Mouse (Mus musculus) testis, adult 2 months (tissue): Measurements from ENCODE around the gene Tor2a.

Experiments
- CTCF ChIP-seq: fragments of 200-500 bp; IDR thresholded peaks from 2 replicates; pipeline ENCODE4 v1.5.1; 2012; ENCODE audit warnings: low read depth, mild to moderate bottlenecking, inconsistent platforms, low read length, moderate library complexity; ENCODE audit not compliant: control insufficient read depth, insufficient read depth, insufficient replicate concordance
- POLR2A ChIP-seq: fragments of 200-500 bp; IDR thresholded peaks from 2 replicates; pipeline ENCODE4 v1.6.1; 2012; ENCODE audit warnings: low read depth, mild to moderate bottlenecking, inconsistent platforms, low read length, moderate library complexity; ENCODE audit not compliant: control insufficient read depth

DNA sequence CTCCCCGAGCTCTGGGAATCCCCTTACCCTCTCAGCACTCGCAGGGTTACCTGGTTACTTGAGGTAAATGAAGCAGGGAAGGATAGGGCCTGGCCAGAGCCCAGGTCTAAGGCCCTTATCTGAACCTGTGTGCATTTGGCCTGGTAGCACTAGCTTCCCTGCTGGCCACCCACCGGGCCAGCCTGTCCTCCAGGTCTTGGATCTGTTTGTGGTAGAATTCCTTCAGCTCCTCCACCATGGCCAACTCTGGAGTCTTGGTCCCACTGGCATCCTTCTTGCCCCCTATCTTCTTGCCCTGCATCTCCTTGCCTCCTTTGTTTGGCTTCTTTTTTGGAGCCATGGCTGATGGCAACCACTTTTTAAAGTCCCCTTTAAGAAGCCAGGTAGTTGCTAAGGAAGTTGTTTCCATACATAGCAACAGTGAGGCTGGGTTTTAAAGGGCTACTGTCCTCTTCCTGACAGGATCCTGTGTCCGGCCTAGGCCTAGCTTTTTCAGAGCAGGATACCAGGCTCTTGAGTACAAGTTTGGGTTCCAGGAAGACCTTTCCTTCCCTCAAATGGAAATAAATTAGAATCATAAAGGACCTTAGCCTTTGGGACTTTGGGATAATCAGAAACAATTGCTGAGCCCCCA, 27.1 kb downstream of the Tor2a start, which contains the start of gene Cfap157:
- TF ChIP-seq POLR2A, result no peak
- no peak for TF ChIP-seq CTCF
